Mouse (Mus musculus) c-Kit-positive CD71-positive TER-119-negative erythroid progenitor cells, embryonic 14.5 days (primary cell): ENCODE measurements around the gene Tmem98.

Experiments
- DNase-seq: peaks from one replicate; pipeline ENCODE4 v3.0.0-alpha.2; 2013; ENCODE audit warnings: low read depth

Gene Tmem98

DNA sequence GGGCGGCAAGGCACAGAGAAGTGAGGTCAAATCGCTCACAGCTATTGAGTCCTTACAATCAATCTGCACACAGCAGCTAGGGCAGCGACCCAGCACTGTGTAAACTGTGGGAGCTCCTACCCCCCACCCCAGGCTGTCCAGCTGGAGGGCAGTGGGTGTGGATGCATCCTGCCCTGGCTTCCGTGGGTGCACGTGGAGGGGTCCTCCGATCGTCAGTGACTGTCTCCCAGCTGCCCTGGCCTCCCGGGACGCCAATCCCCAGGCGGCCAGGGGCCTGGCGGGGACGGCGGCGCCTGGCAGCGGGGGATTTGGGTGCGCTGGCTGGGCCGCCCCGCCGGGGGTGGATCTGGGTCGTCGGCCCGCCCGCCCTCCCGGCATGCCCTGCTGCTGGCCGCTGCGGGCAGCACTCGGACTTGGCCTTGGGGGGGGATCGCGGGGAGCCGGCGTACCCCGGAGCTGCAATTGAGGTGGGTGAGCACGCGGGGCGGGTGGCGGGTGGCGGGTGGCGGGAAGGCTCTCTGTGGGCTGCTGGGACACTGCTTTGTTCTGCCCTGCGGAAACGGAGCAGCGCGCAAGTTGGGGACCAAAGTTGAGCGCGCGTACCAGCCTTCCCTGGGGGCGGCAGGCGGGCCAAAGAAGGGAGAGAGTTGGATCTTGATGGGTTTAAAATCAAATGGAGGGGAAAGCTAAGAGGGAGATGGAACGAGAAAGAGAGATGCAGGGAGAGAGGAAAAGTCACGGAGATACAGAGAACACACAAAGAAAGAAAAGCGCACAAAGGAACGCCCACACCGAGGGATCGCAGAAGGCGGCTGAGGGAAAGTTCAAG, at the start of gene Tmem98:
Gene Tmem98, plus strand, starts transcription at position 183 of the 829 bp plus-strand sequence.
- DNase-seq: no peak

DNA sequence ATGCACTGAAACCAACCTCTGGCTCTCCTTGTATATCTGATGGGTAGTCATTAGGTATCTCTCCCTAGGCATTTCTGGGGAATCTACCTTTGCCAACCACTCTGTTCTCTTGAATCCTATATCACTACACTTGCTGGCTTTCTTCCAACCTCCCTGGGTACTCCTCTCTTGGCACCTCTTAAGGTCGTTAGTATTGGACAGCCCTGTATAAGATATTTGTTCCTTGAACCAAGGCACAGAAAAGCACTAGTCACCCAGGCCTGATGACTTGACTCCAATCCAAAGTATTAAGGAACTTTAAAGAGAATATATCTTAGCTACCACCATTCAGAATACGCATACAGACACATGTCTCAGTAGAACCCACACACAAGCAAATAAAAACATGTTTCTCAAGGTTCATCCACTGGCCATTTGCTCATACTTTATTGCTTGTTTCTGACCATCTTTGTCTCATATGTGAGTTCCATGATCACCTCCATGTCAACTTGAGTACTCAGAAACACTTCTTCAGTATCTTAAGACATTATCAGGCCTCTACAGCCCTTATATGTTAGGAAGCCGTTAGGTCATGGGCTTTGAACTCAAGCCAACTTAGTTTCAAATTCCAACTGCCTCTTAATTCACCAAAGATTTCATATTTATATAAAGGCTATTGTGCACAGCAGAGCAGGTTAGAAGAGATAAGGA, 48.5 kb upstream of the Tmem98 start:
- no peak for DNase-seq

DNA sequence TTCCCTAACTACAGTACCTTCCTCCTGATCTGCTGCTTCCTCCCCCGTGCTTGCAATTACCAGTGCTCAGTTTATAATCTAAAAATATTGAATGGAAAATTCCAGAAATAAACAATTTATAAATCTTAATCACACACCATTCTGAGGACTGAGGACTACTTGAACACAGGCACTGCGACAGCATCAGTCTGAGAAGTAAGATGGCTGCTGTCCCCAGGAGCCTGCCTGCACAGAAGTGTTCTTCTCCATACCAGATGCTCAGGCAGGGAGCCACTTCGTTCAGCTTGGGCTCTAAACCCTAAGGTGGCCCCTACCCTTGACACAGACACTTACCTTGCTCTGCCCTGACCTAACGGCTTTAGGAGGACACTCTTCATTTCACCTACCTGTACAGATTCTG, 47.9 kb upstream of the Tmem98 start:
- DNase-seq: no peak

DNA sequence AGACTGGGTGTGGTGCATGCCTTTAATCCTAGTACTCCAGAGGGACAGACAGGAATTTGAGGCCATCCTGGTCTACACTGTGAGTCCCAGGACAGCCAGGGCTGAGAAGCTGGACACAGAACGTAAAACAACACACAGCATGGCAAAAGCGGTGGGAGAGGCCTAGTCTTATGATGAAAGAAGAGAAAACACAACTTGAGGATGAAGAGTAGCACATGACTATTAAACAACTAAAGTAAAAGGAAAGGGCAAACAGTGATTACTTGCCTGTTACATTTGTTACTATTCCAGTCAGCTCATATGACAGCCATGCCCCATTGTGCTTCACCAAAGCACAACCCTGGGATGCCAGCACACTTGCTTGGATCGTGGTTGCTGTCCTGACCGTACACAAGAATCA, 43.9 kb upstream of the Tmem98 start:
- no peak for DNase-seq

DNA sequence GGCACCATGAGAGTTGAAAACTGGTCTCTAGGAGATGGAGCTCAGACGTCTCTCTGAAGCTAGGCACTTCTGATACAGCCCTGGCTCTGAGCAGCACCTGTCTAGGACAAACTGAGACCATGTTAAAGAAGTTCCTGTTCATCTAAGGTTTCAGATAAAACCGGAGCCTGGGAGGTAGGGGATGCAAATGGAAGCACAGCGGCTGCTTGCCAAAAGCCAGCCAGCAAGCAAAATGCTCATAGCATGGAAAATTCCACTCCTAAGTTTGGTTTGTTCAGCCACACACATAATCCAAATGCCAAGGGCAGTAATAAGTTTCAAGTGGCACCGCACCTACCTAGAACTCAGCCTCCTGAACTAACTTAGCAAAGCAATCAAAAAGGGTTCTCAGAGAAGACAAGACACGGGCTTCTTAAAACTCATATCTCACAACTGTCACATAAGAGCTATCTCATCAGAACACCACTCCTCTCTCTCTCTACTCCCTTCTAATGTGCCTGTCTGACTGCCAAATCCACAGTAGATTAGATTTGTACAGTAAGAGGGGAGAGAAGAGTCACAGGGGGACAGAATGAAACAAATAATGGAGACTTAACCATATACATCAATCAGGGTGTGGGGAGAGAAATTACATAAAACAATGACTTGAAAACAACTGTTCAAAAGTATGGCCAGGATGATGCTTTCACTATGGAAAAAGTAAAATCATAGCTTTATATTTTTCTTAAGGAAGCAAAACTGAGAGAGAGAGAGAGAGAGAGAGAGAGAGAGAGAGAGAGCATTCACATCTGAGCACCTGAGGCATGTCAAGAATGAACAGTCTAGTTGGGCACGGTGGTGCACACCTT, 43.3 kb upstream of the Tmem98 start:
- no peak for DNase-seq

DNA sequence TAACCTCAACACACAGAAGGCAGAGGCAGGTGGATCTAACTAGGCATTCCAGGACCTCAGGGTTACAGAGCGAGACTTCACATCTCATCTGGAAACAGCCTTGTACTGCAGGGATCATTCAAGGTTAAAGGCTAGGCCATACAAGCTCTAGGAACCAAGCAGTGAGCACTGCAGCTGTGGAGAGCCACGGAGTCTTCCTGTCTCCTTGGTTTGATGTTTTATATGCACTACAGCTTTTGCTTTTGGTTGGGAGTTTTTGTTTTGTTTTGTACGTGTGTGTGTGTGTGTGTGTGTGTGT, 42.7 kb upstream of the Tmem98 start:
- no peak for DNase-seq

DNA sequence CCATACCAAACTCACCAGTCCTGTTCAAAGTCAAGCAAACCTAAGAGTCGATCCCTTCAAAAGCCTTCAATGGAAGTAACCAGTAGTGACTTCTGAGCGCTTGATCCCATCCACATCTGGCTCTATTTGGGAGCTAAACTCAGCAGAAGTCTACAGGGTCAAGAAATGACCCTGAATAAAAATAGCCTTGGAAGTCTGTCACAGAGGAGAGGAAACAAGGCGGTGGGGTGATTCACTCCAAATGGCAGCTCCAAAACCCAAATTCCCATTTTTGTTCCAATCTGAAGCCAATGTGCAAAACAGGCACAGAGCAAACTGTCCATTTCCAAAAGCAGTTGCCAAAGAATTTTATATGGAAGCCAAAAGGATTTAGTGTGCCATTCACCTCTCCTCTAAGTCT, 38.8 kb upstream of the Tmem98 start:
- DNase-seq: no peak

DNA sequence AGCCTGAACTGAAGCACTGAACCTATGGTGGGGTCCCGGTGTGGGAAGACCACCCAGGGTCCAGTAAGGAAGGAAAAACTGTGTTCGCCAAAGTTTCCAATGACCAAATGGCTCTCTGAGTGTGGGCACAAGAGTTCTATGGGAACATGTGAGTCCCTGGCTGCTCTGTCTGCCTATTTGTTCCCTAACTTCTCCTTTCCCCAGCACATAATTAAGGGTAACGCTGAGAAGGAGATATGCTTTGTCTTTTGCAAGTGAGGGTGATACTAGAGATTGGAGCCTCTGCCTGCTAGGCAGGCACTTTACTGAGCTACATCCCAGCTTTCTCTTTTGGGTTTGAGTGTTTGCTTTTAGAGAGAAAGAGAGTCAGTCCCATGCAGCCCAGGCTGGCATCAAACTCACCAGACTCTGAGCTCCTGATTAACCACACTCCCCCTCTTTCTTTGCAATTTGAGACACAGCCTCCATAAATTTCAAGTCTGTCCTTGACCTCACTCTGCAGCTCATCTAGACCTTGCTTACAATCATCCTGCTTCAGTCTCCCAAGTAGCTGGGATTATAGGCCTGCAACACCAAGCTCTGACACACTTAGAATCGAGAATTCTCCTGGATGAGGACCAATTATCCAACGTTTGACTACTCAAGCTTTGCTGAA, 38.3 kb upstream of the Tmem98 start:
- DNase-seq: no peak

DNA sequence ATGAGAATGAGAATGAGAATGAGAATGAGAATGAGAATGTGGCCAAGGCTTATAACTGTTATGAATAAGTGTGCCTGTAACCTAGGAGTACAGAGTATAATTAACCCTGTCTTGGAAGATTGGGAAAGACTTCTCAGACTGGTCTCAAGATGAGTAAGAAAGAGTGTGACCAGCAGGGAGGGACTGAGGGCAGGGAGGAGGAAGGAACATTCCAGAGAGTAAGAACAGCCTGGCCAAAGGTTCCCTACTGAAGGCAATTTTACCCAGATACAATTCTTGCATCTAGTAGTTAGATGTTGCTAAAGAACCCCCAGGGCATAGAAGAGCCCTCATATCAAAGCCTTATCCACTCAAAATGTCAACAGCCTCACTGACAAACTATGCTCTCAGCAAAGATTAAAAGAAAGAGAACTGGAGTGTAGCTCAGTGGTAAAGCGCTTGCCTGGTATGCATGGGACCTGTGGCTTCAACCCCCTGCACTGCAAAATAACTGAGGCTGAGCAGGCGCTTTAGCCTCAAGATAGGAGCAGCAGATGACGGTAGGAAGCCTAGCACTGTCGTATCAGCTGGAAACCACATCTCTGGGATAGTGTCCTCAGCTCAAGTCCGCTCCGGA, 37.3 kb upstream of the Tmem98 start:
- no peak for DNase-seq

DNA sequence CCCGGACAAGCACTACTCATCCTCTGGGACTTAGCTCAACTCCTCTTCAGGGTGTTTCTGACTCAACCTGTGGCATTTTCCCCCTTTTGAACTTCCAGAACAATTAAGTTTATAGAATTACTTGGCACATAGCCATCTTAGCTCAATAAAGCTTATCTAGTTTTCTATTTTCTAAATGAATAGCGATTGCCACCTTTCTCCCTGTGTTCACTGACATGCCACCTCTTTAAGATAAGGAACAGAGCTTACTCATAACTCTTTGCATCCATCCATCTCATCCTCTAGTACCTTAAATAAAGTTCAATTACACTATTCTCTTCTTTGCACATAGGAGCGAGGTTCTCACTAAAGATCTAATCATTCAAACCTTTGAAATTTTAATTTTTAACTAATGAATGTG, 34.4 kb upstream of the Tmem98 start:
- DNase-seq: no peak

DNA sequence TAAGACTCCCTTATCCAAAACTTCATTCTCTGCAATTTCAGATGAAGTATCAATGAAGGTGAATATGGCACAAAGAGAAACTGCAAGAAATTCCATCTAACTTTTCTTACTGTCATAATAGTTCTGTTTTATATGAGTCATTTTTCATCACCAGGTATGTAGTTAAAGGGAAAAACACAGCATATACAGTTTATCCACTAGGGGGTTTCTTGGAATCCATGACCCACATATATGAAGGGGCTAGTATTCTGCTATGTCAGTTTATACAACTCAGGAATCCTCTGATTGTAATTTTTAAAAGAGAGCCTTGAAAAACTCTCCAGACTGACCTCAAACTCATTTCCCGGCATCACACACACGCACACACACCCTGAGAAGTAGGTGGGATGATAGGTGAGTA, 32.3 kb upstream of the Tmem98 start:
- no peak for DNase-seq

DNA sequence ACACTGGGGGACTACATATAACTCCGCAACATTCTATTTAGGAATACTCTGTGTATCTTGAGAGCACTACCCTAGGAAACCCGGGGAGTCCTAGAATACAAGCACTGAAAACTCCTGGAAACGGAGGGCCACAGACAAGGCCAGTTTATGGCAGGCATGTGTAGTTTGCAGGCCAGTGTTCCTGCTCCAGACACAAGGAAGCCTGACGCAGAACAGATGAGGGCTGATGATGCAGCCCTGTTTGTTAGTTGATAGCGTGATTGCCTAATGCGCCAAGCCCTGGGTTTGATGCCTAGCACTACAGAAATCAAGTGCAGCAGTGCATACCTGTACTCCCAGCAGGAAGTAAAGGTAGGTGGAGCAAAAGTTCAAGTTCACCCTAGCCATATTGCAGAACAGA, 31.8 kb upstream of the Tmem98 start:
- no peak for DNase-seq

DNA sequence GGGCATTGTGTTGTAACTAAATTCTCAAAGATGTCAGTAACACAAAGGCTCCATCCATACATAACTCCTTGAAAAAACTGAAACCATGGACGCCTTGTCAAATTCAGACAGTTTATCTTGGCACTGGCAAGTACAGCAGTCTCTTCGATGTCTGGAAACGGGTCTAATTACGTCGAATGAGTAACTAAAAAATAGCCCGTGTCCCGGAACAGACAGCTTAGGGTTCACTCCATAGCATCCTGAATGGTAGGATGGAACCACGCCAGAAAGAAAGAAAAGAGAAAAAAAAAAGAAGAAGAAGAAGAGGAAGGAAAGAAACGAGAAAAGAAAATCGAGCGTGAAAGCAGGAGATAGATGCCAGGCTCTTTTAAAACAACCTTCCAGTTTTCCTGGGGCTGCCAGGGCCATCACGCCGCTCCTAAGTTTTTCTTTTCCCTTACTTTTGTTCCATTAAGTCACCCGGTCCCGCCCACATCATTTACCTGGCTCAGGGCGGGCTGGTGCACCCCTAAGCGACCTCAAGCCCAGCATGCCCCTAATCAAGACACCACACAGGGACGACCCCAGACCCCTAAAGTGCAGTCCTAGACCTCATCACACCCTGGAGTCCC, 31.0 kb upstream of the Tmem98 start:
- DNase-seq: no peak

DNA sequence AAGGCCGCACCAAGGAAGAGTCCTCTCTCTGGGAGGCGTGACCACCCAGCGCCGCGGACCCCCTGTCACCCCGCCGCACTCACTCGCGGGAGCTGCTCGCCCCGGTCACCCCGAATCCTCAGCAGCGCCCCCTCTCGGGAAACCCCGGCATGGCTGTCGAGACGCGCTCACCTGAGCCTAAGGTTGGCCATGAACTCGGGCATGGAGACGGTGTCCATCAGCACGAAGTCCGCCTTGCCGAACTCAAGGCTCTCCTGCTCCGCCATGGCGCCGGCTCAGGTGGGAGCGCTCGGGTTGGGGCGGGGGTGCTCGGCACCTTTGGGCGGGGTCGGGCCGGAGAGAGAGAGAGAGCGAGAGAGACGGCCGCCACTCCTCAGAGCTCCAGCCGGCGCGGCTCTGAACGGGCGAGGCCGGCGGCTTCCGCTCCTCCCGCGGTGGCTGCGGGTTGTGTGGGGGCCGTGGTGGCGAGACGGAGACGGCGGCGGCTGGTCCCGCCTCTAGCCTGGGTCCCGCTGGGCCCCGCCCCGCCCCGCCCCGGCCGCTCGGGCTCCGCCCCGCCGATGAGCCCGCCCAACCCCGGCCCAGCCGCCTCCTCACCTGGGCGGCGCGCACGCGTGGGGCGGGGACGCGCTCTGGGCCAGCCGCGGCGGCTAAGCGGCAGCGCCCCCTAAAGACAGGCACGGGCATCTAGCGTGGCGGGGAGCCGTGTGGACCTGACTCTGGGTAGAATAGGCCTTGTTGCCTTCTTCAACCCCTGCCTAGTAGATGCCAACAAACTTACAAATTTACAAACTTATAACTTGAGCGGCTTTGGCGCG, 30.2 kb upstream of the Tmem98 start, which contains the start of gene Myo1d:
Gene Myo1d, minus strand, starts transcription at position 499 of the 818 bp plus-strand sequence.
- DNase-seq: peak; percentile 73

DNA sequence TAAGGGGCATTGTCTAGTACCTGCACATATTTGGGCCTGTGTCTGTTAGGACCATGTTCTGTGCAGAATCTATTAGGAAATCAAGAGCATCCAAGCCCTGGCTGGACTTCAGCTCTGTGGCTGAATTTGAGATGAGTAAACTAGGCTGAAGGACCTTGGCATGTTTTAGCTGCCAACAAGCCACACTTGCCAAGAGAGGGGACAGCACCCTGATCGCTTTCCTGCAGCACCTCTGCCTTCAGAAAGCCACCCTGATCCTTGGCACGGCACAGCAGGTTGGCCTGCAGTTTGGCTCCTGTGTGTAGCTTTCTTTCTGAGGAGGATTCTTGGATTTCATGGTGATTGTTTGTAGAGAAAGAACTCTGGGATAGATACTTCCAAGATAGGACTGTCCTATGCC, 28.4 kb upstream of the Tmem98 start:
- no peak for DNase-seq

DNA sequence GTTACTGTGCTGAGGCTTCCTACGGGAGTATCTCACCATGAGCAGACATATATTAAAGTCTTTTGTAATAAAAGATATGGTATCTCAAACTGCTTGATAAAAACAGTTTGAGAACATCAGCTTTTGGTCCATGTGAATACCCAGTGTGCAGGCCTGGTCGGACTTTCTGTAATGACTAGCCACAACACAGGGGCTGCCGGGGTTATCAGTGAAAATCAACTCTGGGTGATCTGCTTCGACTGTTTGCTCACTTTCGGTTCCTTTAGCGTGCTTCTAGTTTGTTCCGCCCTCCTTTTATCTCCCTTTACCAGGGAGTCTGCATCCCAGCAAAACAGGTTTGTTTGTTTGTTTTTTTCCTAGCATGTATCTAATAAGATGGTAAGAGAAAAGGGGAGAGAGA, 26.5 kb upstream of the Tmem98 start:
- DNase-seq: peak; percentile 42

DNA sequence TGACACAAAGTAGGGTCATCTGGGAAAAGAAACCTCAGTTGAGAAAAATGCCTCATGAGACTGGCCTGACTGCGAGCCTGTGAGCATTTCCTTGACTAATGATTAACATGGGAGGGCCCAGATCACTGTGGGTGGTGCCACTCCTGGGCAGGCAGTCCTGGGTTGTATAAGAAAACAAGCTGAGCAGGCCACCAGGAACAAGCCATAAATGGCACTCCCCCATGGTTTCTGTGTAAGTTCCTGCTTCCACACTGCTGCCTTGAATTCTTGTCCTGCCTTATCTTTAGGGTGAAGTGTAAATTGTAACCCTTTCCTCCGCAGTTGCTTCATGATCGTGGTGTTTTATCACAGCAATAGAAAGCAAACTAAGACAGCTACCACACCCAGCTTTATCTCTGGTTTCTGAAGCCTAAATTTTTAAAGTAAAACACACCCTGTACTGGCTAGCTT, 25.7 kb upstream of the Tmem98 start:
- peak; percentile 60 for DNase-seq

DNA sequence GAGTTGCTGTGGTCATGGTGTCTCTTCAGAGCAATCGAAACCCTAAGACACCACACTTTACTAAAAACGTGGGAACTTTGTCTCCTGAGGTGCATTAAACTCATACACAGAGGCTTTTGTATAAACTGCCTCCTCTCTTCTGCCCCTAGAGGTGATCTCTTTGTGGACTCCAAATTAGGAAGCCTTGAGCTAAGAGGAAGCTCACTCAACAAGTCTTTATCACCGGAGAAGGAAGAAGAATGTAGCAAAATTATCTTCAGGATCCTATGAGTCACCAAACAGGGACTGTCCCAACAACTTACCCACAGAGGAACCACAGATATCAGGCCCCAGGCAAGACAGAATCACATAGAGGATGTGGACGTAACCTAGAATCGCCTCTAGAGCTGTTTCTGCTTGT, 24.3 kb upstream of the Tmem98 start:
- no peak for DNase-seq

DNA sequence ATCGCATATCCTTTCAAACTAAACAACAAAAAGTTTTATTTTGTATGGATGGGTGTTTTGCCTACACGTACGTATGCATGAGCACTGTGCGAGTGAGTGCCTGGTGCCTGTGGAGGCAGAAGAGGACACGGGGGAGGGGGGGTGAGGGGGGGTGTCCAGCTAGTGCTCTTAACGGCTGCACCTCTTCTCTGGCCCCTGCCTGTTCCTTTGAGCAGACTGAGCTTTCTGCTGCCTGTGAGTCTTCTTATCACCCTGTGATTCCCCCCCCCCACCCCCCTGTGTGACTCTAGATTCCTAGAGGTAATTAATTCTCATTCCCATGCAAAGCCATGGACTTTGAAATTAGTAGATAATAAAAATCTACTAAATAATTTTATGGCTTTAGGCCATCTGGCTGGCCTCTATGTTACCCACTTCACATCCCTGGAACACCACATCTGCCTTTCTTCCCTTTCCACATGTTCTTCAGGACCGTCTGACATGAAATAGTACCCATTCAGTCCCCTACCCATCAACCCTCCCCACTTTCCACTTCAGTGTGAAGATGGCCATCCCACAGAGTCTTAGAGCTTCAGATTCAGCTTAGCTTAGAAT, 20.2 kb upstream of the Tmem98 start:
- DNase-seq: no peak

DNA sequence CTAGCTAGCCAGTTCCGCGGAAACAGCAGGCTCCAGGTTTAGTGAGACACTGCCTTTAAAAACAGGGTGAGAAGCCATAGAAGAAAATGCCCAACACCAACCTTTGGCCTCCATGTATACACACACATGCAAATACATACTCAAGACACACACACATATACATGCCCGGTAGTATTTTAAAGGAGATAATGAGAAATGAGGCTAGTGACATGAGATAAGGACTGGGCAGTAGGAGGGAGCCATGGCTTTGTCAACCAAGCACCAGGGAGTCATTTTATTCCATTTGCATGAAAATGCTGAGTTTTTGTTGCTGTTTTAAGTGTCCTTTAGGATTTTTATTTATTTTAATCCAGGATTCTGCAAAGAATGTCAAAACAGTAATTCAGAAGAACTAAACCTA, 19.6 kb upstream of the Tmem98 start:
- DNase-seq: no peak
